Mouse (Mus musculus): ENCODE results near the gene Olfr1023. TPM values are rescaled to one million over a fixed set of nuclear protein-coding genes. Genes with fewer than 3 reads are reported as not detected.

The Olfr1023 gene
- polyA plus RNA-seq (2021; fragmentation: Nextera tagmentation): not detected in 2 replicates
- long read RNA-seq, experiment 1: 0 reads
- long read RNA-seq, experiment 2: 0 reads

DNA sequence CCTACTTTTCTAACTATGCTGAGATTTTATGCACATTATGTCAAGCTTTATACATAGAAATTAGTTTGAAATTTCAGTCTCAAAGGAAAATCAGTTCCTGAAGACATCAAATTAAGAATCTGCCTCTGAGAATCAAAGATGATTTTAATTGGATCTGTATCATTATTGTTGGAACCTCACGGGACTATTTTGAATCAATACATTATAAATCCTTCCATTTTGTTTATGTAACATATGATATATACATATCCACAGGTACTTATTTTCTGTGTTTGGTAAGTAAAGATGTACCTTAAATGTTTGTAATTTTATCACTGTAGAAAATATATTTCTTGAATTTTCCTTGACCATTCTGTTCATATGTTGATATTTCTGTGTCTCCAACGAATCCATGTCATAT, at the start of gene Olfr1023:
Gene Olfr1023 (plus strand): TSS at position 301 of the 400 bp plus-strand sequence.

DNA sequence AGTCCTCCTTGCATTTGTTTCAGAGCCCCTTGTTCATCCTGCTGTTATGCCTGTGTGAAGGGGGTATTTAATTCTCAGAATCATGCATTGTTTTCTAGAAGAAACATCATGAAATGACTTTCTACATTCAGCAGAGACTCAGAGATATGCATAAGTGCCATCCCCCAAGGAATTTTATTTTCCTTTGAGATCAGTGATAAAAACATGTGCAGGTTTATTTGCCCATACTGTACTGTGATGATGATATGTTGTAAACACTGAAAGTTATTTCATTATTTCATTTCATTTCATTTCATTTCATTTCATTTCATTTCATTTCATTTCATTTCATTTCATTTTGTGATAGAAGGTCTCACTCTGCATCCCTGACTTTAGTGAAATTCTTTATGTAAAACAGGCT, 40.1 kb upstream of the Olfr1023 start, which contains the start of gene Olfr1019:
Gene Olfr1019 (minus strand): TSS at position 101 of the 400 bp plus-strand sequence.

DNA sequence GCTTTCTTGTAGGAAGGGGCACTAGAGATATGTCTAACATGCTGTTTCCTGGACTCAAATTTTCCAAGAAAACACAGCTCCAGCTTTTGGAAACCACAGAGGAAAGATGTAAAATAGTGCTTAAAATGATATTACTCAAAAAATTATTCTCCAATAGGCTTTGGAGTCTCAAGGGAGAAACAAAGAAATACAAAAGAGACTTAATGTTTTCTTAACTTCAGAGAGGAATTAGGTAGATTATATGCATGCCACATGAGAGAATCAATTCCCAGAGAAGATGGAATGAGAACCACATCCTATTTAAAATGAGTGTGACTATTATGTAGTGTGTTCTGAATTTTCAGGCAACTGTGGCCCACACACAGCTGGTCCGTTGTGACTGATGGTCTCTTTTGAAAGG, 38.7 kb upstream of the Olfr1023 start, which contains the start of gene Olfr1020:
Gene Olfr1020 (plus strand): TSS at position 301 of the 400 bp plus-strand sequence.

DNA sequence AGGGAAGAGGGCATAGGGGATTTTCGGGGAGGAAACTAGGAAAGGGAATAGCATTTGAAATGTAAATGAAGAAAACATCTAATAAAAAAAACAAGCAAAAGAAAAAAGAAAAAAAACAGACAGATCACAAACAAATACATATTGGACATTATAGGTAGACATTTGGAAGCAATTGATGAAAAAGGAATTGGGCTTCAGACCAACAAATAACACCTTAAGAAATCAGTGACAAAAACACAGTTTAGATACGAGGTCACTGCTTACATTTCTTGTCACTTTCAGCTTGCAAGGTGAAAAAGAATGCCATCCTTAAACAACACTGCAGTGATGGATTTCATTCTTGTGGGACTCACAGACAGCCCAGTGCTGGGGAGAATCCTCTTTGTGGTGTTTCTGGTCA, 17.1 kb upstream of the Olfr1023 start, which contains the start of gene Olfr1022:
Gene Olfr1022 (plus strand): TSS at position 301 of the 400 bp plus-strand sequence.

DNA sequence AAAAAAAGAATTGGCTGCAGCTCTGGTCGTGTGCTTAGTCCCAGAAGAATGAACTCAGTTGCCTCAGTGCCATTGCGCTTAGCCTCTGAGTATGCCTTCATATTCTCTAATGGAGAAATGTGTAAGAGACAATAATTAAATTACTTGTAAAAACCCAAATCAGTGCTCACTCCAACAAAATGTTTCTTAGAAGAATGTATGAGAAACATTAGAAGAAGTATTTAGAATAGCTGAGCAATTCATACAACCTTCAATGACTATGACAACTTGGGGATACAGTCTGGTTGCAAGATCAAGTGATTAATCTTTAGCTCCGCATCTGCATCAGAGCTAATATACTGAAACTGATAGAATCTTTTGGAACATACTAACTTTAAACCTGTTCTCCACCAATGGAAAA, 19.5 kb downstream of the Olfr1023 start, which contains the start of gene Olfr1024:
Gene Olfr1024 (minus strand): TSS at position 101 of the 400 bp plus-strand sequence.

DNA sequence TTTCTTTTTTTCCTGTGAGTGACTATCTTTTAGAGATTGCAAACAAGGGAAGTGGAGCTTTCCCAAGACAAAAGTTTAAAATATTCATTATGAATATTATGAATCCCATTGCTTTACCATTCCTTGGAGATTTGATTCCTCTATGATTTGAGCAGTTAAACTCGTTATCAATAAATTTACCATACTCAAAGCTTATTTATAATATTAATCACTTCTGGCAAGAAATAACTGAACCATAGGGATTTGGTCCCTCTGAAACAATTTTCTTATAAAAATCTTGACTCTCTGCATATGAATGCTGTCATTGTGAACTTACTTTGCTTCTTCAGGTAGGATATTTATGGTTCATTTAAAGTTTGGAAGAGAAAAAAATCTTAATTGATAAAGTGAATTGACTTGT, 29.5 kb downstream of the Olfr1023 start, which contains the start of gene Olfr1025-ps1:
Gene Olfr1025-ps1 (plus strand): TSS at position 301 of the 400 bp plus-strand sequence.

DNA sequence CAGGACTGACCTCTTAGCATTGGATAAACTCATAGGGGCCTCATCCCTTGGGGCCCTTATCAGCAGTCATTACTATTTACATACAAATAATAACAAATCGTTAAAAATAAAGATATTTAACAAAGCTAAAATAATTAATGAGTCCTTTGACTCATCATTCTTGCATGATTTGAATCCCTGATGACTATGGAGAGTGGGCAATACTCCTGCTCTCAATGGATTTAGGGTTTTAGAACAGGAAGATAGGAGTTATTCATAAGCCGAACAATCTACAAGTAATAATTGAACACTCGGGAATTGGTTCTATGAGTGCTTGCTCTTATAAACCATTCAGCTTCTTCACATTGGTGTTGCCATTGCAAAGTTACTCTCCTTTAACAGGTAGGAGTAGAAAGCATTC, 35.8 kb downstream of the Olfr1023 start, which contains the start of gene Olfr1026:
Gene Olfr1026 (plus strand): TSS at position 301 of the 400 bp plus-strand sequence.

Other genes starting within 250 kb of the Olfr1023 start
- gene Olfr1002, start 234.9 kb upstream of the Olfr1023 start, polyA plus RNA-seq (2021; fragmentation: Nextera tagmentation): not detected in 2 replicates
- gene Olfr154, start 221.2 kb upstream of the Olfr1023 start, polyA plus RNA-seq (2021; fragmentation: Nextera tagmentation): not detected in 2 replicates
- not detected in 2 replicates for gene Olfr1006, start 206.9 kb upstream of the Olfr1023 start, polyA plus RNA-seq (2021; fragmentation: Nextera tagmentation)
- gene Olfr1008, start 196.2 kb upstream of the Olfr1023 start, polyA plus RNA-seq (2021; fragmentation: Nextera tagmentation): not detected in 2 replicates
- not detected in 2 replicates for gene Olfr1009, start 170.2 kb upstream of the Olfr1023 start, polyA plus RNA-seq (2021; fragmentation: Nextera tagmentation)
- not detected in 2 replicates for gene Olfr1012, start 122.9 kb upstream of the Olfr1023 start, polyA plus RNA-seq (2021; fragmentation: Nextera tagmentation)
- not detected in 2 replicates for gene Olfr1013, start 118.5 kb upstream of the Olfr1023 start, polyA plus RNA-seq (2021; fragmentation: Nextera tagmentation)
- gene Olfr1014, start 112.9 kb upstream of the Olfr1023 start, polyA plus RNA-seq (2021; fragmentation: Nextera tagmentation): not detected in 2 replicates
- gene Olfr1015, start 103.6 kb upstream of the Olfr1023 start, polyA plus RNA-seq (2021; fragmentation: Nextera tagmentation): not detected in 2 replicates
- gene Olfr1016, start 83.1 kb upstream of the Olfr1023 start, polyA plus RNA-seq (2021; fragmentation: Nextera tagmentation): not detected in 2 replicates
- gene Olfr1018, start 67.2 kb upstream of the Olfr1023 start, polyA plus RNA-seq (2021; fragmentation: Nextera tagmentation): not detected in 2 replicates
- gene Olfr1019, start 40.2 kb upstream of the Olfr1023 start, polyA plus RNA-seq (2021; fragmentation: Nextera tagmentation): not detected in 2 replicates
- not detected in 2 replicates for gene Olfr1020, start 38.6 kb upstream of the Olfr1023 start, polyA plus RNA-seq (2021; fragmentation: Nextera tagmentation)
- not detected in 2 replicates for gene Olfr1022, start 17.0 kb upstream of the Olfr1023 start, polyA plus RNA-seq (2021; fragmentation: Nextera tagmentation)
- not detected in 2 replicates for gene Olfr1024, start 19.4 kb downstream of the Olfr1023 start, polyA plus RNA-seq (2021; fragmentation: Nextera tagmentation)
- not detected in 2 replicates for gene Olfr1025-ps1, start 29.6 kb downstream of the Olfr1023 start, polyA plus RNA-seq (2021; fragmentation: Nextera tagmentation)
- gene Olfr1026, start 35.9 kb downstream of the Olfr1023 start, polyA plus RNA-seq (2021; fragmentation: Nextera tagmentation): not detected in 2 replicates
- gene Olfr1028, start 64.8 kb downstream of the Olfr1023 start, polyA plus RNA-seq (2021; fragmentation: Nextera tagmentation): not detected in 2 replicates
- gene Olfr1029, start 88.3 kb downstream of the Olfr1023 start, polyA plus RNA-seq (2021; fragmentation: Nextera tagmentation): not detected in 2 replicates
- gene Olfr1030, start 93.6 kb downstream of the Olfr1023 start, polyA plus RNA-seq (2021; fragmentation: Nextera tagmentation): not detected in 2 replicates
- not detected in 2 replicates for gene Olfr1031, start 104.7 kb downstream of the Olfr1023 start, polyA plus RNA-seq (2021; fragmentation: Nextera tagmentation)
- gene Olfr1032, start 119.9 kb downstream of the Olfr1023 start, polyA plus RNA-seq (2021; fragmentation: Nextera tagmentation): not detected in 2 replicates
- gene Olfr1033, start 135.0 kb downstream of the Olfr1023 start, polyA plus RNA-seq (2021; fragmentation: Nextera tagmentation): not detected in 2 replicates
- not detected in 2 replicates for gene Olfr1034, start 160.2 kb downstream of the Olfr1023 start, polyA plus RNA-seq (2021; fragmentation: Nextera tagmentation)
- not detected in 2 replicates for gene Olfr1036, start 188.4 kb downstream of the Olfr1023 start, polyA plus RNA-seq (2021; fragmentation: Nextera tagmentation)
- not detected in 2 replicates for gene Olfr1037, start 201.7 kb downstream of the Olfr1023 start, polyA plus RNA-seq (2021; fragmentation: Nextera tagmentation)

Data from layer of hippocampus, adult 6 months (tissue).